Mouse (Mus musculus): ENCODE measurements around the gene Sbk3.
A peak's percentile ranks its signal among the peaks of the same experiment; 100 is the strongest.

Gene Sbk3

GRCm38 (mm10) chr7:4993347-4993998 lies 22.5 kb upstream of the Sbk3 start:
- DNase-seq: no peak

- DNase-seq: no peak
Measured at GRCm38 (mm10) chr7:4988250-4988649, 17.3 kb upstream of the Sbk3 start.

- DNase-seq: no peak
Measured at GRCm38 (mm10) chr7:4976832-4977231, 5.9 kb upstream of the Sbk3 start.

- no peak for DNase-seq
Measured at GRCm38 (mm10) chr7:4975455-4975854, 4.5 kb upstream of the Sbk3 start.

GRCm38 (mm10) chr7:4972321-4973047 lies 1.5 kb upstream of the Sbk3 start:
- DNase-seq: peak; percentile 9

- no peak for DNase-seq
Measured at GRCm38 (mm10) chr7:4971710-4972109, 742 bp upstream of the Sbk3 start.

GRCm38 (mm10) chr7:4964988-4965387 lies 6.0 kb downstream of the Sbk3 start:
- DNase-seq: no peak

- DNase-seq: peak; percentile 73
Measured at GRCm38 (mm10) chr7:4964272-4964671, 6.7 kb downstream of the Sbk3 start, which contains the start of gene Sbk2. Sbk2 (minus strand) TSS chr7:4964406.

GRCm38 (mm10) chr7:4963527-4963926 lies 7.4 kb downstream of the Sbk3 start:
- no peak for DNase-seq

- DNase-seq: no peak
Measured at GRCm38 (mm10) chr7:4957361-4957760, 13.6 kb downstream of the Sbk3 start.

GRCm38 (mm10) chr7:4953815-4954445 lies 17.0 kb downstream of the Sbk3 start:
- DNase-seq: no peak

- DNase-seq: no peak
Measured at GRCm38 (mm10) chr7:4950561-4951342, 20.2 kb downstream of the Sbk3 start.

- DNase-seq: no peak
Measured at GRCm38 (mm10) chr7:4948386-4948785, 22.6 kb downstream of the Sbk3 start.

- peak; percentile 61 for DNase-seq
Measured at GRCm38 (mm10) chr7:4947855-4948254, 23.1 kb downstream of the Sbk3 start.

- peak; percentile 95 for DNase-seq
Measured at GRCm38 (mm10) chr7:4943223-4943815, 27.6 kb downstream of the Sbk3 start.

- no peak for DNase-seq
Measured at GRCm38 (mm10) chr7:4942673-4943072, 28.3 kb downstream of the Sbk3 start.

- no peak for DNase-seq
Measured at GRCm38 (mm10) chr7:4940068-4940479, 30.9 kb downstream of the Sbk3 start.

- DNase-seq: peak; percentile 40
Measured at GRCm38 (mm10) chr7:4938456-4938855, 32.5 kb downstream of the Sbk3 start.

- no peak for DNase-seq
Measured at GRCm38 (mm10) chr7:4937392-4937791, 33.6 kb downstream of the Sbk3 start.

GRCm38 (mm10) chr7:4936832-4937231 lies 34.1 kb downstream of the Sbk3 start:
- DNase-seq: no peak

- DNase-seq: no peak
Measured at GRCm38 (mm10) chr7:4934160-4934914, 36.6 kb downstream of the Sbk3 start.

GRCm38 (mm10) chr7:4933103-4933502 lies 37.9 kb downstream of the Sbk3 start:
- DNase-seq: no peak
